Mouse (Mus musculus) cerebellum, postnatal 14 days (tissue): ENCODE measurements around the gene Nfx1.
A peak's percentile ranks its signal among the peaks of the same experiment; 100 is the strongest.

ENCODE experiments used
- DNase-seq, 2 experiments: peaks; one replicate each; pipeline ENCODE4 v3.0.0; 2021; ENCODE audit warnings: mixed read lengths in 2 of 2

The Nfx1 gene

GRCm38 (mm10) chr4:41047524-41048271, 77.0 kb downstream of the Nfx1 start, which contains the start of gene Aqp7:
Gene Aqp7, minus strand, starts transcription at chr4:41048139.
- no peak for DNase-seq

- DNase-seq = no peak
These were observed 78.2 kb downstream of the Nfx1 start for GRCm38 (mm10) chr4:41048926-41049325.

- peak; percentile 95 to 97 for DNase-seq
These were observed 80.3 kb downstream of the Nfx1 start for GRCm38 (mm10) chr4:41050726-41051675.

- DNase-seq = no peak
These were observed 81.1 kb downstream of the Nfx1 start for GRCm38 (mm10) chr4:41051781-41052180.

GRCm38 (mm10) chr4:41055111-41055510, 84.4 kb downstream of the Nfx1 start:
- no peak for DNase-seq

- DNase-seq = no peak
These were observed 85.5 kb downstream of the Nfx1 start for GRCm38 (mm10) chr4:41056253-41056652.

GRCm38 (mm10) chr4:41056742-41057332, 86.1 kb downstream of the Nfx1 start:
- DNase-seq = peak; percentile 12 to 40

GRCm38 (mm10) chr4:41057361-41057760, 86.7 kb downstream of the Nfx1 start:
- peak; percentile 65 to 74 for DNase-seq

GRCm38 (mm10) chr4:41063351-41063750, 92.6 kb downstream of the Nfx1 start:
- DNase-seq = no peak

- DNase-seq = peak in 1 of 2 experiments; percentile 39
These were observed 93.4 kb downstream of the Nfx1 start for GRCm38 (mm10) chr4:41063894-41064673.

- no peak for DNase-seq
These were observed 94.5 kb downstream of the Nfx1 start for GRCm38 (mm10) chr4:41065196-41065595.

GRCm38 (mm10) chr4:41071500-41072429, 101.1 kb downstream of the Nfx1 start:
- DNase-seq = peak; percentile 73 to 79

GRCm38 (mm10) chr4:41073008-41073817, 102.5 kb downstream of the Nfx1 start:
- no peak for DNase-seq

GRCm38 (mm10) chr4:41074461-41074860, 103.8 kb downstream of the Nfx1 start:
- DNase-seq = no peak
